Mouse (Mus musculus): ENCODE results near the gene Col24a1. TPM values are rescaled to one million over a fixed set of nuclear protein-coding genes. Genes with fewer than 3 reads are reported as not detected.

Col24a1 gene
- total and polyA plus RNA-seq, 2 experiments from 2014 or later, result 0.35 to 11.7 TPM

GRCm38 (mm10) chr3:145521528-145522080, 229.3 kb downstream of the Col24a1 start:
- no peak overlapping the region for H3K27ac ChIP-seq (ENCODE audit: low read depth, low read length)
- no peak for TF ChIP-seq CTCF (IDR thresholded peaks at IDR 0.05; ENCODE audit: low read depth)
- WGBS, result 70% methylated on average over 7 of the region's 7 CpGs
- no peaks in the 10 kb centered on the region for H3K9me3 ChIP-seq (ENCODE audit: low read length)
- H3K4me3 ChIP-seq (ENCODE audit: low read depth, low read length), result no peak overlapping the region
- ATAC-seq, result no peak
- H3K4me2 ChIP-seq (ENCODE audit: low read depth), result no peak overlapping the region
- H3K36me3 ChIP-seq (ENCODE audit: insufficient read depth), result no peaks in the 10 kb centered on the region
- no peak overlapping the region for H3K9ac ChIP-seq
- DNase-seq, result no peak
- no peaks in the 10 kb centered on the region for H3K4me1 ChIP-seq (ENCODE audit: insufficient read depth)
- H3K27me3 ChIP-seq (ENCODE audit: insufficient read depth, low read length), result no peaks in the 10 kb centered on the region

- no peak overlapping the region for H3K4me3 ChIP-seq (ENCODE audit: low read depth, low read length)
- no peaks in the 10 kb centered on the region for H3K4me1 ChIP-seq (ENCODE audit: insufficient read depth)
- no peak overlapping the region for H3K9ac ChIP-seq
- TF ChIP-seq CTCF (IDR thresholded peaks at IDR 0.05; ENCODE audit: low read depth), result no peak
- no peaks in the 10 kb centered on the region for H3K9me3 ChIP-seq (ENCODE audit: low read length)
- ATAC-seq (no peak), DNase-seq (no peak)
- no peak overlapping the region for H3K4me2 ChIP-seq (ENCODE audit: low read depth)
- 90% methylated on average over 2 of the region's 2 CpGs for WGBS
- no peaks in the 10 kb centered on the region for H3K27me3 ChIP-seq (ENCODE audit: insufficient read depth, low read length)
- H3K36me3 ChIP-seq (ENCODE audit: insufficient read depth), result no peaks in the 10 kb centered on the region
- H3K27ac ChIP-seq (ENCODE audit: low read depth, low read length), result no peak overlapping the region
Measured at GRCm38 (mm10) chr3:145522311-145522710, 230.0 kb downstream of the Col24a1 start.

DNA sequence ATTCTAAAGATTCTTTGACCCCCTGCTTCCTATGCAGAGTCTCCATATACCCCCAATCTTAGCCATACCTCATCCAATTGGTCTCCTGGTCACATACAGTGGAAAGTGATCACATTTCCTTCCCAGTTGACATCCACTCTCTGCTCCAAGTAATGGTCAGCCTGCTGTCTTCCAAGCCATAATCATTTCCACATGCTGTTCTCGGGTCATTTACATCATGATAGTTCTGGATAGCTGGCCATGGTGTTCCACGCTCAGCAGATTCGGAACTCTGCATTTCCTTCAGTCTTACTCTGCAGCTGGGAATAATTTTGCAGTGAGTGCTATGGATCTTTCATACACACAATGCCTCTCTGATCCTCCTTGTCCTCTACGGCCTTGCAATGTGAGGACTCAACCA, 233.0 kb downstream of the Col24a1 start:
- H3K4me1 ChIP-seq (ENCODE audit: insufficient read depth), result no peaks in the 10 kb centered on the region
- no peaks in the 10 kb centered on the region for H3K36me3 ChIP-seq (ENCODE audit: insufficient read depth)
- no peaks in the 10 kb centered on the region for H3K27me3 ChIP-seq (ENCODE audit: insufficient read depth, low read length)
- no peak for TF ChIP-seq CTCF (IDR thresholded peaks at IDR 0.05; ENCODE audit: low read depth)
- no peak overlapping the region for H3K9ac ChIP-seq
- DNase-seq (no peak), ATAC-seq (no peak)
- H3K4me2 ChIP-seq (ENCODE audit: low read depth), result no peak overlapping the region
- no peak overlapping the region for H3K27ac ChIP-seq (ENCODE audit: low read depth, low read length)
- no peak overlapping the region for H3K4me3 ChIP-seq (ENCODE audit: low read depth, low read length)
- WGBS, result 91% methylated on average over 4 of the region's 4 CpGs
- no peaks in the 10 kb centered on the region for H3K9me3 ChIP-seq (ENCODE audit: low read length)

GRCm38 (mm10) chr3:145537870-145538269, 245.6 kb downstream of the Col24a1 start:
- H3K27me3 ChIP-seq (ENCODE audit: insufficient read depth, low read length), result no peaks in the 10 kb centered on the region
- no peak overlapping the region for H3K27ac ChIP-seq (ENCODE audit: low read depth, low read length)
- DNase-seq, result no peak
- no peak overlapping the region for H3K4me3 ChIP-seq (ENCODE audit: low read depth, low read length)
- H3K9ac ChIP-seq, result no peak overlapping the region
- H3K4me1 ChIP-seq (ENCODE audit: insufficient read depth), result no peaks in the 10 kb centered on the region
- ATAC-seq, result no peak
- 93% methylated on average over 1 of the region's 1 CpGs for WGBS
- no peaks in the 10 kb centered on the region for H3K36me3 ChIP-seq (ENCODE audit: insufficient read depth)
- TF ChIP-seq CTCF (IDR thresholded peaks at IDR 0.05; ENCODE audit: low read depth), result no peak
- H3K4me2 ChIP-seq (ENCODE audit: low read depth), result no peak overlapping the region
- H3K9me3 ChIP-seq (ENCODE audit: low read length), result no peaks in the 10 kb centered on the region

DNA sequence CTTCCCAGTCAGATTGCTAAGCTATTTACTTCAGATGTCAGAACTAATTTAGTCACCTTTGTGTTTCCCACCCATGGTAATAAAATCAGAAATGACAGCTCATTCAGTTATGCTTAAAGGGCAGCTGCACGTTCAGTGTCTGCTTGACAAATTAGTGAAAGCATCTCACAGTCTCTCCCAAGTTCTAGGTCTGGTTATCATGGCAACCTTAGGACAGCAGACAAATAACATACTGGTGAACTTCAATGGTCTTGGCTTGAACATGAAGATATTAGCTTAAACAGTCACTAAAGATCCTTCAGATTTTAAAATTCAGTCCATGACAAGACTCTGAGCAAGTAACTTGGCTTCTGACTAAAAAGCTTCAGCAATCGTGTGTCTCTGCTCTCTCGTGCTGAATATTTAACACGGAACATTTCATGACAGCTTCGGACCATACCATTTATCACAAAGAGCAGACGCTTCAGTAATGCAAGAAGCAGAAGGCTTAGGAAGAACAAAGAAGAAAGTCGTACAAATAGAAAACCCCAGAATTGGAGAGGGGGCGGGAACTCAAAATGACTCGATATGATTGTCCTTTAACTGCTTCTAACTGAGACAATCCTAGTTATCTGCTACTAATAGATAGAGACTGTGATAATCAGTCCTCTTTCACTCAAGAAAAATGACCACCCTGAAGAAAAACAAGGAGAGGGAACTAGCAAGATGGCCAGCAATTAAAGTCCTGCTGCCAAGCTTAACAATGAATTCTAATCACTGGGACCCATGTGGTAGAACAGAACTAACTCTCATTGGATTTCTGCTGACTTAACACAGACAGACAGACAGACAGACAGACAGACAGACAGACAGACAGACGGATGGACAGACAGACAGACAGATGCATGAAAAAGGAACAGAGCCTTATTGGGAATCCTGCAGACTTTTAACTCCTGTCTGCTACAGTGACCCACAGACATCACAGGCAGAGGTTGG, 256.5 kb downstream of the Col24a1 start:
- no peaks in the 10 kb centered on the region for H3K9me3 ChIP-seq (ENCODE audit: low read length)
- no peaks in the 10 kb centered on the region for H3K4me1 ChIP-seq (ENCODE audit: insufficient read depth)
- WGBS, result 66% methylated on average over 10 of the region's 10 CpGs
- H3K36me3 ChIP-seq (ENCODE audit: insufficient read depth), result no peaks in the 10 kb centered on the region
- no peak overlapping the region for H3K27ac ChIP-seq (ENCODE audit: low read depth, low read length)
- DNase-seq (no peak), ATAC-seq (peak; percentile 60; the same call in 1 of the 2 replicates)
- no peak overlapping the region for H3K4me2 ChIP-seq (ENCODE audit: low read depth)
- no peak overlapping the region for H3K9ac ChIP-seq
- H3K27me3 ChIP-seq (ENCODE audit: insufficient read depth, low read length), result no peaks in the 10 kb centered on the region
- TF ChIP-seq CTCF (IDR thresholded peaks at IDR 0.05; ENCODE audit: low read depth), result no peak
- H3K4me3 ChIP-seq (ENCODE audit: low read depth, low read length), result no peak overlapping the region

- no peak overlapping the region for H3K9ac ChIP-seq
- H3K36me3 ChIP-seq (ENCODE audit: insufficient read depth), result no peaks in the 10 kb centered on the region
- no peak overlapping the region for H3K4me3 ChIP-seq (ENCODE audit: low read depth, low read length)
- peak; percentile 67 for ATAC-seq
- H3K4me1 ChIP-seq (ENCODE audit: insufficient read depth), result no peaks in the 10 kb centered on the region
- no peaks in the 10 kb centered on the region for H3K27me3 ChIP-seq (ENCODE audit: insufficient read depth, low read length)
- DNase-seq, result peak; percentile 29
- H3K4me2 ChIP-seq (ENCODE audit: low read depth), result no peak overlapping the region
- no peak overlapping the region for H3K27ac ChIP-seq (ENCODE audit: low read depth, low read length)
- no peak for TF ChIP-seq CTCF (IDR thresholded peaks at IDR 0.05; ENCODE audit: low read depth)
- no peaks in the 10 kb centered on the region for H3K9me3 ChIP-seq (ENCODE audit: low read length)
- WGBS, result 38% methylated on average over 3 of the region's 3 CpGs
Measured at GRCm38 (mm10) chr3:145550216-145550615, 257.9 kb downstream of the Col24a1 start.

- 84% methylated on average over 2 of the region's 2 CpGs for WGBS
- no peak for TF ChIP-seq CTCF (IDR thresholded peaks at IDR 0.05; ENCODE audit: low read depth)
- no peak for ATAC-seq
Measured at GRCm38 (mm10) chr3:145554388-145554787, 262.1 kb downstream of the Col24a1 start.

More at GRCm38 (mm10) chr3:145554388-145554787, 262.1 kb downstream of the Col24a1 start:
- H3K4me1 ChIP-seq (ENCODE audit: insufficient read depth), result no peaks in the 10 kb centered on the region
- no peak overlapping the region for H3K4me3 ChIP-seq (ENCODE audit: low read depth, low read length)
- no peak overlapping the region for H3K4me2 ChIP-seq (ENCODE audit: low read depth)
- H3K9ac ChIP-seq, result no peak overlapping the region
- no peak for DNase-seq
- no peaks in the 10 kb centered on the region for H3K36me3 ChIP-seq (ENCODE audit: insufficient read depth)
- no peaks in the 10 kb centered on the region for H3K9me3 ChIP-seq (ENCODE audit: low read length)
- H3K27me3 ChIP-seq (ENCODE audit: insufficient read depth, low read length), result no peaks in the 10 kb centered on the region
- H3K27ac ChIP-seq (ENCODE audit: low read depth, low read length), result no peak overlapping the region
